Mouse (Mus musculus) small intestine, adult 2 months (tissue): ENCODE data around the gene Ap2b1.

Experiments used
- CTCF ChIP-seq: fragments of 200-500 bp; IDR thresholded peaks from 2 replicates; pipeline ENCODE4 v1.5.1; 2012; ENCODE audit warnings: low read depth, mild to moderate bottlenecking, control low read depth, inconsistent platforms, low read length, moderate library complexity, mixed read lengths; ENCODE audit not compliant: insufficient replicate concordance, insufficient read length; ENCODE audit errors: extremely low read depth
- POLR2A ChIP-seq: fragments of 200-500 bp; IDR thresholded peaks from 2 replicates; pipeline ENCODE4 v1.6.1; 2012; ENCODE audit warnings: low read depth, mild to moderate bottlenecking, control low read depth, inconsistent platforms, low read length, moderate library complexity

DNA sequence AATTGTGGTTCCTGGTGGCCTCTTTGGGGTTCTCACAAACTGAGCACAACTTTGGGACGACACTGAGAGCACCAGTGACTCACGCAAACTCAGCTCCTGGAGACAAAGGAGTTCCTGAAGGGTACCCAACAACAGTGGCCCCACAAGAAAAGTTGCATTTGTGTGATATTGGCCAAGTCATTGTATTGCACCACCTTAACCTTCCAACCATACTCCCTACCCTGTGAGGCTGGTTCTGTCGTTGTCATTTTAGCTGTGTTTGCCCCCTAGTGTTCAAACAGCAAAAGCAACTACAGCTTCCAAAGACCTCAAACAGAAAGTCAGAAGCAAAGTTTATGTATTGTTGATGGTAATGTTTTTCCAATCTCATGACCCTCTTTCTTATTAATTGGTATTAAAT lies 35.7 kb upstream of the Ap2b1 start:
- no peak for TF ChIP-seq CTCF
- no peak for TF ChIP-seq POLR2A
